Mouse (Mus musculus): Measurements from ENCODE around the gene Ltb4r1. TPM values are rescaled to one million over a fixed set of nuclear protein-coding genes. Genes with fewer than 3 reads are reported as not detected.

The Ltb4r1 gene
- 14.4 and 49.5 TPM in 2 replicates for polyA plus RNA-seq (2012; rRNA removed; ENCODE audit: low replicate concordance)

DNA sequence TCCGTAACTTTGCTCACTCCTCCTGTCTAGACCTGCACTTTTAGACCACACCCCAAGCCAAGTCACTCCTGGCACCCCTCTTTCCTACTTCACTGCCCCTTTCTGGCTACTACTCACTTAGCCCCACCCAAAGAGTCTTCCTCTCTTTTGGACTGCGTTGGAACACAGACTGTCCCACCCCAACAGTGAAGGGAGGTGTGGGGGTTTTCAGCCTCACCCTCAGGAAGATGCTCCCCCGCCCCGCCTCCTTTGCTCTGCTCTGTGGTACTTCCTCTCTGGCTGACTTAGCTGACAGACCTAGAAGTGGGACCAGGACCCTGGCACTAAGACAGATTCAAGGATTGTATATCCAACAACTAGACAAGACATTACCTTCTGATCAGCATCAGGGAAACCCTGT, at the start of gene Ltb4r1:
TSS of gene Ltb4r1 (plus strand) at position 267 of the 400 bp plus-strand sequence.

DNA sequence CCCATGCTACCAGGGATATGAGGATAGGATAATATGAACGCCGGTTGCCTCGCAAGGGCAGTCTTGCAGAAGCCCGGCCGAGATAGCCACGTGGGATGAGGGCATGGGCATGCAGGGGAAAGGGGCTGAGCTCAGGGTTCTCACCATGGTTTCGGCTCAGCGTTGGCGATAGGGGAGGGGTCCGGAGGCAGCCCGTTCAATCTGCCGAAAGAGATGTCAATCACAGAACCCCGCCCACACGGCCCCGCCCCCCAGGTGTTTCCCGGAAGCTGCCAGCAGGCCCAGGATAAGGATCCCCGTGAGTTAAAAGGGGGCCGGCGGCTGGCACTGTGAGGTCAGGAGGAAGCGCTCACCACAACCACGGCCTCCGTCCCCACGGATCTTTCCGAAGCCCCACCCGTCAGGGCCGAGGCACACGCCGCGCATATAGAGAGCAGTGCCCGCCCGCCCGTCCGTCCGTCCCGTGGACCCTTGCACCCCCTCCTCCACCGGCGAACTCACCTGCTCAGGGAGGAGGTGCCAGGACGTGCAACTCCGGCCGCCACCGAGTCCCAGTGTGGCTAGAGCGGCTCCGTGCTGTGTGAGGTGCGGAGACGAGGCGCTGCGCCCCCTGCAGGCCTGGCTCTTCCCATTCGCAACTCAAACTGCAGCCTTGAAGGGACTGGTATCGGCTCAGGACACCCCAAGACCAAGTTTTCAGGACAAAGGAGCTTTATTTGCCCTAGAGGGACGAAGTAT, 43.9 kb upstream of the Ltb4r1 start, which contains the start of gene Rabggta:
TSS of gene Rabggta (minus strand) at position 564 of the 738 bp plus-strand sequence.

DNA sequence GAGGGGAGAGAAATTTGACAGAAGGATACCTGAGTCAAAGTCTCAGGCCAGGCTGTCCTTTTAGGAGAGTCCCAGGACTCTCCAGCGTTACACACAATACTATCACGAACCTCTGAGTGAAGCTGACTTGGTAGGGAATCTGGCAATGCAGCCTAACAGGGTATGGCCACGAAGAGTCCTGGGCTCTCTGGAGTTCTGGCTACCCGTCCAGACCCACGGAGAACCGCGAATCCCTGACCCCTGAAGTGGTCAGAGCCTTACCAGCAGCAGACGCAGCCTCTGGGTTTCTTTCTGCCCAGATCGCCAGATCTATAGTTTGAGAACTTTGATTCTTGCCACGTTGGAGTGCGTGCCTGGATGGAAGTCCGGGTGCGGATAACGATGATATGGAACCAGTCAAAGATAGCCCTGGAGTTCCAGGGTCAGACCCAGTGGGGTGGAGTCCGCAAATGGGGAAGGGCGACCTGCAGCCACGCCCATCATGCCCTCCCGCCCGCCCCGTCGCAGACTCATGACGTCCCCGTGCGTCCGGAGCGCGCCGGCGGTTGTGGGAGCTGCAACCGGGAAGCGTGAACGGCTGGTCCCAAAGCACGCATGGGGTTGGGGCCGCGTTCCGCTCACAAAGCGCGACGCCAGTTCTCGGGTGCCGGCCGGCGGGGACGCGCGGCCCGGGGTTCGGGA, 20.4 kb upstream of the Ltb4r1 start, which contains the start of the genes Dhrs1 and Nop9:
TSS of gene Dhrs1 (minus strand) at position 511 of the 681 bp plus-strand sequence.
TSS of gene Nop9 (plus strand) at position 514 of the 681 bp plus-strand sequence.

DNA sequence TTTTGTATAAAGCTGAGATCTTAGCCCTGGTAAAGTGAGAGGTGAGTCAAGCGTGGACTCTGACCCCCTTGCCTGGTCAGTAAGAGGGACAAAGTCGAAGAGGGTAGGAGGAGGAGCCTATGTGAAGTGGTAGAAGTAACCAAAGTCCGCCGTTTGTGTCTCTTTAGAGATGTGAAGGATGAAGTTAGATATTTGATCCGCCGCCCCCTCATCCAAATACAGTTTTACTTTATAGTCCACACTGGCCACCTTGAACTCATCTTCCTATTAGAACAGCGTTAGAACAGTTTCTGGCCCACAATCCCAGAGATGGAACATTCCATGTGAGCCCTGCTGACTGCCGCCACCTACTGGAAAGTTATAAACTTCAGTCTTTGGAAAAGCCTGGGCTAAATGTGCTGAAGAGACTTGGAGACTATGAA, 7.4 kb upstream of the Ltb4r1 start, which contains the start of gene Cideb:
TSS of gene Cideb (minus strand) at position 96 of the 422 bp plus-strand sequence.

DNA sequence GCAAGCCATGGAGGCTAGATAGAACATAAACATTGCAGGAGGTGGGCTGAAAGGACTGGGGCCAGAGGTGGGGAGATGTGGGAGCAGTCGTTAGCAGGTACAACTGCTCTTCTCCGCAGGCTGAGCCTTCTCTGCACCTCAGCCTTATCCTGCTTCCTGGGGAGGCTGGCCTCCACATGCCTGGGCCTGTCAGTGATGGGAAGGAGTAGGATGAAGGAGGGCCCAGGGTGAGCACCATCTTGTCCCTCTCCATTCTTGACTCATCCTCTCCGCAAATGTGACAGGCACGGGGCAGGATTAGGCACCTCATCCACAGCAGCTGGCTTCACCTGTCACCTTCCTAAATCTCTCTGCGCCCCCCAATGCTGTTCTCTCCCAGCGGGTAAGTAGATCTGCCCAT, 4.6 kb upstream of the Ltb4r1 start, which contains the start of gene Ltb4r2:
TSS of gene Ltb4r2 (plus strand) at position 266 of the 400 bp plus-strand sequence.

DNA sequence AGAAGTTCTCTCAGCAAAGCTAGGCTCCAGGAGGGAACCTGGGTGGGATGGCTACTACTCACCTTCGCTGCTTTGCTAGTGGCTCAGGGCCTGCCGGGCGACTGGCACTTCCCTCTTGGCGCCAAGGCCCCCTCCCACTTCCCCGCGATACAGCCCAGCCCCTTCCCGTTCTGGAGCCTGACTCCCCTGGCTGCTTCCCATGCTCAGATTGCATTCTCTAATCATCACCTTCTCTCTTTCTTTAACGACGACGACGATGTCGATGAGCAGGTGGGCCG, 18.1 kb downstream of the Ltb4r1 start, which contains the start of gene Adcy4:
TSS of gene Adcy4 (minus strand) at position 138 of the 278 bp plus-strand sequence.

DNA sequence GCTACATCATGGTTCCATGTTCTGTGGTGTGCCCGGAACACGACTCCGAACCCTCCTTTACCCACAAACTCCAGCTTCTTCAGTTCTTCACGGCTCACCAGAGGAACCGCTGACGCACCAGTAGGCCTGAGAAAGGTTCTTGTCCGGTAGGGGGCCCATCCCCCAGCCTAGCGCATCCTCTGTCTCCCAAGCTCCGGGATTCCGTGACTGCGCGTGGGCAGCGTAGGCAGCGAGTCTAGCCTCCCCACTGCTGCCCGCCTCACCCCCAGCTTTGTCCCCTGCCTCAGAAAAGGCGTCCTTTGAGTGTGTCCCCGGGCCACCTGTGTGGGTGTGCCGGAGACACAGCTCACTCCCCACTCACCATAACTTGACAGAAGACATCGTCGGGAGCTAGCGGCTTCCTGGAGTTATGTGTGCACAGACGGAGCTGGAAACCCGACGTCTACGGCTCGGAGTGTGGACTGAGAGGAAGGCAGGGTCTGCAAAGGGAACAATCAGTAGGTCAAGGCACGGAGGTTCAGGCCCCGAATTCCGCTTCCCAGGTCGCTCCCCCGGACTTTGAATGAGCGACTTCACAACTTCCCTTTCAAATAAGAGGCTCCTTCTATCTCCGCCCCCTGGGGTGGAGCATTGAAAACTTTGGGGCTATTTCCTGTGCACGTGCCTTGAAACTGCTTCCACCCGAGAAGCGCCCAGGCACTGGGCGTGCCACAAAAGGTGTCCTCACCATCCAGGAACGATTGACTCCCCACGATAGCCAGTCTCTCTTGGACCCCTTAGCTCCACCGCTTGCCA, 22.7 kb downstream of the Ltb4r1 start, which contains the start of gene Ripk3:
TSS of gene Ripk3 (minus strand) at position 610 of the 795 bp plus-strand sequence.

Other genes with a start within 250 kb of the Ltb4r1 start
- not detected in 2 replicates for gene Nrl, start 241.0 kb upstream of the Ltb4r1 start, polyA plus RNA-seq (2012; rRNA removed; ENCODE audit: low replicate concordance)
- 19.5 and 27.3 TPM in 2 replicates for gene Pck2, start 225.7 kb upstream of the Ltb4r1 start, polyA plus RNA-seq (2012; rRNA removed; ENCODE audit: low replicate concordance)
- gene Dcaf11, start 206.0 kb upstream of the Ltb4r1 start, polyA plus RNA-seq (2012; rRNA removed; ENCODE audit: low replicate concordance) = 95.6 and 99.0 TPM in 2 replicates
- 0.66 and 1.2 TPM in 2 replicates for gene A730061H03Rik, start 205.6 kb upstream of the Ltb4r1 start, polyA plus RNA-seq (2012; rRNA removed; ENCODE audit: low replicate concordance)
- 0.09 TPM in 1 of 2 replicates, not detected in the other for gene Fitm1, start 190.3 kb upstream of the Ltb4r1 start, polyA plus RNA-seq (2012; rRNA removed; ENCODE audit: low replicate concordance)
- 79.6 and 120 TPM in 2 replicates for gene Psme1, start 187.8 kb upstream of the Ltb4r1 start, polyA plus RNA-seq (2012; rRNA removed; ENCODE audit: low replicate concordance)
- 22.9 and 37.1 TPM in 2 replicates for gene Emc9, start 180.7 kb upstream of the Ltb4r1 start, polyA plus RNA-seq (2012; rRNA removed; ENCODE audit: low replicate concordance)
- 117 and 212 TPM in 2 replicates for gene Psme2, start 174.8 kb upstream of the Ltb4r1 start, polyA plus RNA-seq (2012; rRNA removed; ENCODE audit: low replicate concordance)
- gene Rnf31, start 174.3 kb upstream of the Ltb4r1 start, polyA plus RNA-seq (2012; rRNA removed; ENCODE audit: low replicate concordance) = 33.6 and 53.0 TPM in 2 replicates
- gene Irf9, start 162.4 kb upstream of the Ltb4r1 start, polyA plus RNA-seq (2012; rRNA removed; ENCODE audit: low replicate concordance) = 54.8 and 80.1 TPM in 2 replicates
- 59.9 and 65.8 TPM in 2 replicates for gene Rec8, start 147.9 kb upstream of the Ltb4r1 start, polyA plus RNA-seq (2012; rRNA removed; ENCODE audit: low replicate concordance)
- 22.5 and 39.9 TPM in 2 replicates for gene Ipo4, start 130.0 kb upstream of the Ltb4r1 start, polyA plus RNA-seq (2012; rRNA removed; ENCODE audit: low replicate concordance)
- 6.3 and 23.9 TPM in 2 replicates for gene Gm49378, start 128.1 kb upstream of the Ltb4r1 start, polyA plus RNA-seq (2012; rRNA removed; ENCODE audit: low replicate concordance)
- gene Tm9sf1, start 122.2 kb upstream of the Ltb4r1 start, polyA plus RNA-seq (2012; rRNA removed; ENCODE audit: low replicate concordance) = 112 and 118 TPM in 2 replicates
- gene Tssk4, start 115.8 kb upstream of the Ltb4r1 start, polyA plus RNA-seq (2012; rRNA removed; ENCODE audit: low replicate concordance) = 0.69 and 1.3 TPM in 2 replicates
- gene Mdp1, start 105.5 kb upstream of the Ltb4r1 start, polyA plus RNA-seq (2012; rRNA removed; ENCODE audit: low replicate concordance) = 17.9 and 19.6 TPM in 2 replicates
- gene Gmpr2, start 94.0 kb upstream of the Ltb4r1 start, polyA plus RNA-seq (2012; rRNA removed; ENCODE audit: low replicate concordance) = 9.4 and 9.7 TPM in 2 replicates
- 242 and 271 TPM in 2 replicates for gene Nedd8, start 93.8 kb upstream of the Ltb4r1 start, polyA plus RNA-seq (2012; rRNA removed; ENCODE audit: low replicate concordance)
- 8.9 and 9.3 TPM in 2 replicates for gene Tinf2, start 84.1 kb upstream of the Ltb4r1 start, polyA plus RNA-seq (2012; rRNA removed; ENCODE audit: low replicate concordance)
- 0.48 and 0.58 TPM in 2 replicates for gene Tgm1, start 52.0 kb upstream of the Ltb4r1 start, polyA plus RNA-seq (2012; rRNA removed; ENCODE audit: low replicate concordance)
- gene Rabggta, start 43.7 kb upstream of the Ltb4r1 start, polyA plus RNA-seq (2012; rRNA removed; ENCODE audit: low replicate concordance) = 44.0 and 48.3 TPM in 2 replicates
- gene Dhrs1, start 20.3 kb upstream of the Ltb4r1 start, polyA plus RNA-seq (2012; rRNA removed; ENCODE audit: low replicate concordance) = 404 and 508 TPM in 2 replicates
- 10.6 and 12.5 TPM in 2 replicates for gene Nop9, start 20.3 kb upstream of the Ltb4r1 start, polyA plus RNA-seq (2012; rRNA removed; ENCODE audit: low replicate concordance)
- gene Cideb, start 7.5 kb upstream of the Ltb4r1 start, polyA plus RNA-seq (2012; rRNA removed; ENCODE audit: low replicate concordance) = 265 and 662 TPM in 2 replicates
- gene Ltb4r2, start 4.5 kb upstream of the Ltb4r1 start, polyA plus RNA-seq (2012; rRNA removed; ENCODE audit: low replicate concordance) = 36.1 and 162 TPM in 2 replicates
- gene Adcy4, start 18.1 kb downstream of the Ltb4r1 start, polyA plus RNA-seq (2012; rRNA removed; ENCODE audit: low replicate concordance) = 3.4 and 3.5 TPM in 2 replicates
- gene Ripk3, start 22.9 kb downstream of the Ltb4r1 start, polyA plus RNA-seq (2012; rRNA removed; ENCODE audit: low replicate concordance) = 46.1 and 54.9 TPM in 2 replicates
- gene Nfatc4, start 57.2 kb downstream of the Ltb4r1 start, polyA plus RNA-seq (2012; rRNA removed; ENCODE audit: low replicate concordance) = 10.9 and 11.1 TPM in 2 replicates
- 1.6 TPM in 2 replicates for gene Nynrin, start 88.0 kb downstream of the Ltb4r1 start, polyA plus RNA-seq (2012; rRNA removed; ENCODE audit: low replicate concordance)
- gene Cbln3, start 118.4 kb downstream of the Ltb4r1 start, polyA plus RNA-seq (2012; rRNA removed; ENCODE audit: low replicate concordance) = 0.15 and 0.32 TPM in 2 replicates
- gene Khnyn, start 119.0 kb downstream of the Ltb4r1 start, polyA plus RNA-seq (2012; rRNA removed; ENCODE audit: low replicate concordance) = 15.1 and 17.9 TPM in 2 replicates
- gene Sdr39u1, start 134.3 kb downstream of the Ltb4r1 start, polyA plus RNA-seq (2012; rRNA removed; ENCODE audit: low replicate concordance) = 31.1 and 34.9 TPM in 2 replicates
- gene Cma1, start 178.7 kb downstream of the Ltb4r1 start, polyA plus RNA-seq (2012; rRNA removed; ENCODE audit: low replicate concordance) = not detected in 2 replicates
- 0.12 TPM in 1 of 2 replicates, not detected in the other for gene Cma2, start 185.0 kb downstream of the Ltb4r1 start, polyA plus RNA-seq (2012; rRNA removed; ENCODE audit: low replicate concordance)